Mouse (Mus musculus) forebrain, embryonic 12.5 days (tissue): Measurements from ENCODE around the gene Aph1a. TPM values are rescaled to one million over a fixed set of nuclear protein-coding genes. Genes with fewer than 3 reads are reported as not detected.
A peak's percentile ranks its signal among the peaks of the same experiment; 100 is the strongest.
"Not testable (repeated sequence)": the region's sequence is repeated elsewhere in the genome, so short reads cannot be mapped to it uniquely, and the experiment has no call there.

ENCODE experiments used
- ATAC-seq: fragments of 200-750 bp; cut with Nextera tagmentation; 2 replicates; pipeline ENCODE4 v1.8.0; 2017; ENCODE audit warnings: moderate TSS enrichment; ENCODE audit not compliant: low FRiP score
- H3K27ac ChIP-seq: fragments of 300-500 bp; sonication (generic); 2 replicates; pipeline ENCODE4 v1.5.1; 2016; ENCODE audit warnings: mild to moderate bottlenecking
- H3K27me3 ChIP-seq: fragments of 300-500 bp; sonication (generic); 2 replicates; pipeline ENCODE4 v1.6.1; 2016; ENCODE audit warnings: mild to moderate bottlenecking
- H3K36me3 ChIP-seq: fragments of 300-500 bp; sonication (generic); replicated peaks from 2 replicates; pipeline ENCODE4 v1.6.1; 2016; ENCODE audit warnings: mild to moderate bottlenecking
- H3K4me1 ChIP-seq: fragments of 300-500 bp; sonication (generic); 2 replicates; pipeline ENCODE4 v1.6.1; 2016
- H3K4me2 ChIP-seq: fragments of 300-500 bp; sonication (generic); 2 replicates; pipeline ENCODE4 v1.6.1; 2016; ENCODE audit warnings: mild to moderate bottlenecking, moderate library complexity
- H3K4me3 ChIP-seq: fragments of 300-500 bp; sonication (generic); replicated peaks from 2 replicates; pipeline ENCODE4 v1.5.1; 2016; ENCODE audit warnings: mild to moderate bottlenecking
- H3K9ac ChIP-seq: fragments of 300-500 bp; sonication (generic); 2 replicates; pipeline ENCODE4 v1.6.1; 2016; ENCODE audit warnings: mild to moderate bottlenecking
- H3K9me3 ChIP-seq: fragments of 300-500 bp; sonication (generic); 2 replicates; pipeline ENCODE4 v1.6.1; 2016
- WGBS: fragments of 180-500 bp; shearing (Covaris S2); methylation state at CpG from one replicate; pipeline ENCODE4 v1.1.7; 2016; 5-methylcytosine and 5-hydroxymethylcytosine counted together
- polyA plus RNA-seq: library from polyadenylated mRNA; unstranded; fragments of >200 nt; fragmentation: Nextera tagmentation; extraction: Ambion mirVana; gene quantifications from 2 replicates; pipeline ENCODE4 v1.2.1, GENCODE M21; 2016

Aph1a gene
- polyA plus RNA-seq, result 32.2 and 37.5 TPM in 2 replicates

DNA sequence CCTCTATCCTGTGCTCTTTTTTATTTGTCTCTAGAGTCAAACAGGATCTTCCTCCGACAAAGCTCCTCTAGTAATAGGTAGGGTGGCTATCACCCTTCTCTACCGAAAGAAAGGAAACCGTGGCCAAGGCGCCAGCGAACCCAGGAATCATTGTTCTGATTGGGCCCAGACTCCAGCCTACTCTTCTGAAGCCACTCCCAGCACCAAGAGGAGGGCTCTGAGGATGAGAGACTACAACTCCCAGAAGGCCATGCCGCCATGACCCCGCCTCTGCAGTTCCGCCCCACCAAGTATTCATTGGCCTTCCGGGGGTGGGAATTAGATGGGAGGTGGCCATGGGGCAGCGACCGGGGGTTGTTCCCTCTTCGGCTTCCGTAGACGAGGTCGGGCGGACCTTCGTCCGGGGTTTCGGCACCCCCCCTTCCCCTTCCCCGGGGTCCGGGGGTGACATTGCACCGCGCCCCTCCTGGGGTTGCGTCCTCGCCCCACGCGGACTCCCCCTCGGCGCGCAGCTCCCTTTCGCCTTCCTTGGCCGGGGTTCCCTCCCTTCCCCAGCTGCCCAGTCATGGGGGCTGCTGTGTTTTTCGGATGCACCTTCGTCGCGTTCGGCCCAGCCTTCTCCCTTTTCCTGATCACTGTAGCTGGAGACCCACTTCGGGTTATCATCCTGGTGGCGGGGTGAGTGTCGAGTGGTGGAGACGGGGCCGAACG is at the start of gene Aph1a:
TSS of gene Aph1a (plus strand) at position 364 of the 711 bp plus-strand sequence.
- peaks cover 24% of the 10 kb centered on the region for H3K4me1 ChIP-seq
- peak within 1 kb of the TSS; percentile 85 for H3K4me2 ChIP-seq
- not testable (repeated sequence) for H3K36me3 ChIP-seq, H3K9me3 ChIP-seq
- peaks cover 12% of the 10 kb centered on the region; the same call in 1 of the 2 replicates for H3K27me3 ChIP-seq
- ATAC-seq, result peak; percentile 99
- peak within 1 kb of the TSS; percentile 80 for H3K9ac ChIP-seq
- under 1% methylated on average over 29 of the region's 43 CpGs for WGBS
- H3K4me3 ChIP-seq, result peak within 1 kb of the TSS; percentile 69
- H3K27ac ChIP-seq, result peak within 1 kb of the TSS; percentile 42

DNA sequence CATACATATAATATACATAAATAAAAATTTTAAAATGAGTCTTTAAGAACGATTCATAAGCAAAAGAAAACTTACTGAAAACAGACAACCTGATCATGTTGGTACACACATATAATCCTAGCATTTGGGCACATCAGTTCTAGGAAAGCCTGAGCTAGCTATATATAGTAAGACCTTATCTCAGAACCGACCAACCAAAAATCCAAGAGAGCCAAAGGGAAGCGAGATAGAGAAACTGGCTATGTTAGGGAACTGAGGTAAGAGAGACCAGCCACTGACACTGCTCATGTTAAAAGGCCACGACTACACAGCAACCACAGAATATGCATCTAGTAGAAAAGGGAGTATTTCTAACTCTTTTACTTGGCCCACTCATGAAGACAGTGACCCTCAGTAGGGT is 43.2 kb upstream of the Aph1a start:
- no peak for ATAC-seq
- H3K4me2 ChIP-seq, result no peak overlapping the region
- peaks cover 76% of the 10 kb centered on the region for H3K36me3 ChIP-seq
- no peaks in the 10 kb centered on the region for H3K27me3 ChIP-seq
- H3K4me1 ChIP-seq, result peaks cover 8% of the 10 kb centered on the region
- no peak overlapping the region for H3K27ac ChIP-seq
- 91% methylated on average over 4 of the region's 4 CpGs for WGBS
- no peak overlapping the region for H3K4me3 ChIP-seq
- no peaks in the 10 kb centered on the region for H3K9me3 ChIP-seq
- H3K9ac ChIP-seq, result no peak overlapping the region

DNA sequence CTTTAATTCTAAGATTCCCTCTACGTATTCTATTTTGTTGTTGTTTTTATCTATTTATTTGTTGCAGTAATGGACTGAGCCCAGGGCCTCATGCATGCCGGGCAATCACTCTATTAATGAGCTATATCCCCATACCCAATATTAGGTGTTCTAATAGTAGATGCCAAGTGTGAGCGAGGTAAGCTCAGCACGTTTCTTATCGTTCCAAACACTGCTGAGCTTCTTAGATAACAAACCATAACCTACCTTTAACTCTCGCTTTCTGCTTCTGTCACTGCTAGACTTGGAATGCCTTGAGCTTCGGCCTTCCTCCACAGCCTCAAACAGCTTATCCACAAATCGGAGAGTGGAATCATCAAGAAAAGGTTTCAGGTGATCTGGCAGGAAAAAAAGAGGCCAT is 42.5 kb upstream of the Aph1a start:
- H3K4me1 ChIP-seq, result peaks cover 11% of the 10 kb centered on the region
- peaks cover 69% of the 10 kb centered on the region for H3K36me3 ChIP-seq
- H3K9me3 ChIP-seq, result no peaks in the 10 kb centered on the region
- no peak overlapping the region for H3K4me2 ChIP-seq
- WGBS, result 94% methylated on average over 8 of the region's 8 CpGs
- H3K27ac ChIP-seq, result no peak overlapping the region
- no peak for ATAC-seq
- H3K4me3 ChIP-seq, result no peak overlapping the region
- no peak overlapping the region for H3K9ac ChIP-seq
- no peaks in the 10 kb centered on the region for H3K27me3 ChIP-seq

DNA sequence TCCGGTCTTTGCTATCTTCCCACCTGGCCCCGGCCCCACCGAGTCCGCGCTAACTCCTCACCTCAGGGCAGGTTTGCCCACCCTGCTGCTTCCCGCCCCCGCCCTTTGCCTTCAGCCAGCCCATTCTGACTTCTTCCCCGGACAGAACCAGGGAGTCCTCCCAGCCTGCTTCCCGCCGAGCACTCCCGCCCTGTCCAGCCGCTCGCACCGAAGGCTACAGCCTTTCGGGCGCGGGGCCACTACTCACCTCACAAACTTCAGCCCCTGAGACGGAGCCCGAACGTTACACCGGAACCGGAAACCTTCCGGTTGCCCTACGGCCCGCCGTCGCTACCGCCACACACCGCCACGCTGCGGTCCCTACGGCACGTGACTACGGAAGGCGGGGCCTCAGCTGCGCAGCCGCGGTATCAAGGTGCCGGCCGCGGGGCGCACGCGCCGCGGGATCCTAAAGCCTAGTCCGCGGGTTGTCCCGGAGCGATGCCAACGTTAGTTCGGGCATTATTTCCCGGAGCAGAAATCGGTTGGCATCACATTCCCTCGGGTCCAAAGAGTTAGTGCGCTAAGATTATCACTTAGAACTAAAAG is 38.2 kb upstream of the Aph1a start, which contains the start of gene Prpf3:
TSS of gene Prpf3 (minus strand) at position 384 of the 588 bp plus-strand sequence.
- Histone ChIP-seq H3K9me3 (no peaks in the 10 kb centered on the region), H3K4me1 (peaks cover 11% of the 10 kb centered on the region), H3K27ac (peak within 1 kb of the TSS; percentile 74), H3K27me3 (no peaks in the 10 kb centered on the region), H3K9ac (peak within 1 kb of the TSS; percentile 90), H3K36me3 (peaks cover 27% of the 10 kb centered on the region), H3K4me3 (peak within 1 kb of the TSS; percentile 91), H3K4me2 (peak within 1 kb of the TSS; percentile 79)
- ATAC-seq, result peak; percentile 100
- under 1% methylated on average over 56 of the region's 56 CpGs for WGBS

DNA sequence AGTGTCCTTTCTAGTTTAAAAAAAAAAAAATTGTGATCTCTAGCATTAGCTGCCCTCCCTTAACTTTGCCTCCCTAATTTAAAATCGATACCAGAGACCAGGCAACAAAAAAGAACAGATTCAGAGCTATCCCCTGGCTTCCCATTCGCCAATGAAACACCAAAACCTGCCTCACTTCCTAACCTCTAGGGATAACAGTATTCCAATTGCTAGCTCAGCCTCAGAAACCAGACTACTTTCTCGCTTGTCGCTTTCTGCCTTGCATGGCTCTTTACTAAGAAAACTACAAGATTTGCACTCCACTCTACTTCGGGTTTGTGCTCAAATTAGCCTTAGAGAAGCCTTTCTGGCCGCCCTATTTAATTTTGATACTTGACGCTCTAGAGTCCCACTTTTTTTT is 37.7 kb upstream of the Aph1a start:
- Histone ChIP-seq H3K36me3 (peaks cover 22% of the 10 kb centered on the region), H3K27ac (peak overlapping the region; percentile 74), H3K4me1 (peaks cover 11% of the 10 kb centered on the region), H3K9me3 (no peaks in the 10 kb centered on the region), H3K4me3 (peak overlapping the region; percentile 91), H3K9ac (peak overlapping the region; percentile 90), H3K27me3 (no peaks in the 10 kb centered on the region), H3K4me2 (peak overlapping the region; percentile 79)
- 21% methylated on average over 7 of the region's 7 CpGs for WGBS
- ATAC-seq, result no peak; the same call in none of the 2 replicates

DNA sequence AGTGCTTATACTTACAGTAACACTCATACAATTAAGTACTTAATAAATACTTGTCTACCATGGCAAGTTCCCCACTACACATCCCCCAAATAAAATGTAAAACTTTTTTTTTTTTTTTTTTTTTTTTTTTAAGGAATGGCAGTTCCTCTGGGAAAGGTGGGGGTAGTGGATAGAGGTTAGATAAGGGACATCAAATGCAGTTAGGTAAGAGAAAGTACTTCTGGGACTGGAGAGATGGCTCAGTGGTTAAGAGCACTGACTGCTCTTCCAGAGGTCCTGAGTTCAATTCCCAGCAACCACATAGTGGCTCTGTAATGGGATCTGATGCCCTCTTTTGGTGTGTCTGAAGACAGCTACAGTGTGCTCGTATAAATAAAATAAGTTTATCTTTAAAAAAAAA is 36.7 kb upstream of the Aph1a start:
- peaks cover 11% of the 10 kb centered on the region for H3K4me1 ChIP-seq
- H3K9me3 ChIP-seq, H3K9ac ChIP-seq, ATAC-seq, H3K27me3 ChIP-seq, H3K4me3 ChIP-seq, H3K4me2 ChIP-seq, H3K27ac ChIP-seq: not testable (repeated sequence)
- WGBS, result 91% methylated on average over 1 of the region's 1 CpGs
- peaks cover 21% of the 10 kb centered on the region for H3K36me3 ChIP-seq

DNA sequence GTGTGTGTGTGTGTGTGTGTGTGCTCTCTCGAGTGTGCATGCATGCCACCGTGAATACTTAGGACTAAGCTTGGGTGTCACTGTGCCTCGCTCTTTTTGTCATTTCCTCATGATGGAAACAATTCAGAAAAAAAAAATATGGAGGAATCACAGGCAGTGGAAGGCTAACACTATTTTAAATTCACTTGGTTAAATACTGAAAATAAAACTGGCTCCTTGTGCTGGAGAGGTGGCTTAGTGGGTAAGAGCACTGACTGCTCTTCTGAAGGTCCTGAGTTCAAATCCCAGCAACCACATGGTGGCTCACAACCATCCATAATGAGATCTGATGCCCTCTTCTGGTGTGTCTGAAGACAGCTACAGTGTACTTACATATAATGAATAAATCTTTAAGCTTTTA is 35.5 kb upstream of the Aph1a start:
- H3K4me3 ChIP-seq, H3K9me3 ChIP-seq, H3K27me3 ChIP-seq, ATAC-seq, H3K27ac ChIP-seq, H3K4me2 ChIP-seq, H3K9ac ChIP-seq: not testable (repeated sequence)
- H3K36me3 ChIP-seq, result peaks cover 16% of the 10 kb centered on the region
- 90% methylated on average over 3 of the region's 3 CpGs for WGBS
- H3K4me1 ChIP-seq, result peaks cover 11% of the 10 kb centered on the region

DNA sequence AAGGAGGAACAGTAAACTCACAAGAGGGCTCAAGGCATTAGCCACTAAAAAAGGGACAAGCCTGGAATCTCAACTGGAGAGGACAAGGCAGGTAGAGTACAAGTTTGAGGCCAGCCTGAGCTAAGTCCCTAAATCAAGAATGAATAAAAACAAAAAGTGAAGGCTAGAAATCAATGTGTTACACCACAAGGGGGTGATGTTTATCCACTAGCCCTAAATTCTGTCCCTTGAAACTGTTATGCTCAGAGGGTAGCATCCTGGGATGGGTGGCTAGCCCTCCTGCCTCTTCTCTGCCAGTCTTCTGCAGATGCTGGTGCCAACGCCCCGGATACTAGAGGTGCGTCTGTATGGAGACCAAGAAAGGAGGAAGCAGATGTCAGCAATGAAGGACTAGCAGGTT is 33.4 kb upstream of the Aph1a start:
- no peak overlapping the region for H3K9ac ChIP-seq
- no peak overlapping the region for H3K27ac ChIP-seq
- no peak overlapping the region for H3K4me3 ChIP-seq
- H3K27me3 ChIP-seq, result no peaks in the 10 kb centered on the region
- 81% methylated on average over 3 of the region's 3 CpGs for WGBS
- peaks cover 26% of the 10 kb centered on the region for H3K36me3 ChIP-seq
- H3K9me3 ChIP-seq, result no peaks in the 10 kb centered on the region
- ATAC-seq, result no peak
- H3K4me2 ChIP-seq, result no peak overlapping the region
- H3K4me1 ChIP-seq, result peaks cover 3% of the 10 kb centered on the region; the same call in 1 of the 2 replicates

DNA sequence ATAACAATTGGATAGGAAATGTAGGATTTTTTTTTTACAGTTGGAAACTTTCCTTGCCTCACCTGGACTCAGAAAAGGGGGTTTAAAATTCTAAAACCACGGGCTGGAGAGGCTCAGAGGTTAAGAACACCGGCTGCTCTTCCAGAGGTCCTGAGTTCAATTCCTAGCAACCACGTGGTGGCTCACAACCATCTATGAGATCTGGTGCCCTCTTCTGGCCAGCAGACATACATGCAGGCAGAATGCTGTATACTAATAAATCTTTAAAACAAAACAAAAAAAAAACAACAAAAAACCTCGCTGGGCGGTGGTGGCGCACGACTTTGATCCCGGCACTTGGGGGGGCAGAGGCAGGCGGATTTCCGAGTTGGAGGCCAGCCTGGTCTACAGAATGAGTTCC is 32.6 kb upstream of the Aph1a start:
- ATAC-seq, result no peak
- no peaks in the 10 kb centered on the region for H3K9me3 ChIP-seq
- H3K27me3 ChIP-seq, result no peaks in the 10 kb centered on the region
- H3K4me2 ChIP-seq, result no peak overlapping the region
- H3K36me3 ChIP-seq, result peaks cover 32% of the 10 kb centered on the region
- H3K4me1 ChIP-seq, result peaks cover under 1% of the 10 kb centered on the region; the same call in 1 of the 2 replicates
- H3K9ac ChIP-seq, result no peak overlapping the region
- H3K4me3 ChIP-seq, result no peak overlapping the region
- WGBS, result 76% methylated on average over 10 of the region's 10 CpGs
- no peak overlapping the region for H3K27ac ChIP-seq

DNA sequence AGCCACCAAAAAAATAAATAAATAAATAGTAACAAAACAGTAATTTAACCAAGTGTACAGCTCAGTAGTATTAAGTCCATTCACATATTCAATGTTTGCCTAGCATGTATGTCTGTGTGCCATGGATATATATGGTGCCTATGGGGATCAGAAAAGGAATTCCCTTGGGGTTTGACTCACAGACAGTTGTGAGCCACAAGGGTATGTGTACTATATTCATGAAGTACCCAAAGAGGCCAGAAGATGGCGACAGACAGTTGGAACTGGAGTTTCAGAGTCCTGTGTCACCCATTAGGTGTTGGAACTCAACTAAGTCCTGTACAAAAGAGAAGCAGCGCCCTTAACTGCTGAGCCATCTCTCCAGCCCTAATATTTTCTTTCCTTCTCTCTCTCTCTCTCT is 32.0 kb upstream of the Aph1a start:
- Histone ChIP-seq H3K9me3 (no peaks in the 10 kb centered on the region), H3K27me3 (no peaks in the 10 kb centered on the region), H3K4me3 (no peak overlapping the region), H3K27ac (no peak overlapping the region), H3K4me1 (no peaks in the 10 kb centered on the region), H3K36me3 (peaks cover 34% of the 10 kb centered on the region), H3K4me2 (no peak overlapping the region), H3K9ac (no peak overlapping the region)
- ATAC-seq, result no peak
- WGBS, result 39% methylated on average over 2 of the region's 2 CpGs

DNA sequence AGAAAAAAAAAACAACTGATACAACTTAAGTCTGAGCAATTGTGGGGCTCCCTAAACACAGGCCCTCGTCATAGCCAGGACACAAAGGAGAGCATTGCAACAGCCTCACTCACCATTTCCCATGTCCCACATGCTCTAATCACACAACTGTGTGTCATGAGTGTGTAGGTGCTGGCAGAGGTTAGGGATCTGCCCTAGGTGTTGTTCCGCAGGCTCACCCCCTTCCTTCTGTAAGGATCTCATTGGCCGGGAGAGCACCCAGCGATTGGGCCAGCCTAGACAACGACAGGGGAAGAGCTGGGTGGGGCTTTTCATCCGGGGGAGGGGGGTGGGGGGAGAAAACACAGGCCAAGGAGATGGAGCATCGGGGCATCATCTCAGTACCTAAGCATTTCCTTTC is 30.2 kb upstream of the Aph1a start:
- peaks cover 47% of the 10 kb centered on the region for H3K36me3 ChIP-seq
- no peak overlapping the region for H3K4me2 ChIP-seq
- WGBS, result 81% methylated on average over 7 of the region's 7 CpGs
- no peak overlapping the region for H3K4me3 ChIP-seq
- no peak overlapping the region for H3K27ac ChIP-seq
- no peaks in the 10 kb centered on the region for H3K27me3 ChIP-seq
- H3K9ac ChIP-seq, result no peak overlapping the region
- H3K9me3 ChIP-seq, result no peaks in the 10 kb centered on the region
- no peak for ATAC-seq
- H3K4me1 ChIP-seq, result no peaks in the 10 kb centered on the region

DNA sequence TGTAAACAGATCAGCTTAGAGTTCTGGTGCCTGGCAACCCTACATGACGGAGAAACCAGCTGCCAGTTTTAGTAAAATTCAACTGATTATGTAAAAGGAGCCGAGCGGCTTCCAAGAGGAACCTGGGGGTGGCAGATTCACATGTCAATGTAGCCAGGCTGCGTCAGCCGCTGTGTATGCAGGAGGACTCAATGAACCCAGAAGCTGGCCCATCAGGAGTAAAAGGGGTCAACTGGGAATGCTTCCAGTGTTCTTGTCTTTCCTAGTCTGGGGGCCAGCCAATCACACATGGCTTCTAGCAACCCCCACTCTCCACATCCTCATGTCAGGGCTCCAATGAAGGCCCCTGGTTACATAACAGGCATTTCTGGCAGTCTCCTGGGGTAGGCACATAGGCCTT is 28.7 kb upstream of the Aph1a start:
- Histone ChIP-seq H3K27me3 (no peaks in the 10 kb centered on the region), H3K36me3 (peaks cover 58% of the 10 kb centered on the region), H3K4me2 (no peak overlapping the region), H3K9me3 (no peaks in the 10 kb centered on the region), H3K9ac (no peak overlapping the region), H3K4me1 (no peaks in the 10 kb centered on the region), H3K27ac (no peak overlapping the region), H3K4me3 (no peak overlapping the region)
- 95% methylated on average over 5 of the region's 5 CpGs for WGBS
- ATAC-seq, result no peak

DNA sequence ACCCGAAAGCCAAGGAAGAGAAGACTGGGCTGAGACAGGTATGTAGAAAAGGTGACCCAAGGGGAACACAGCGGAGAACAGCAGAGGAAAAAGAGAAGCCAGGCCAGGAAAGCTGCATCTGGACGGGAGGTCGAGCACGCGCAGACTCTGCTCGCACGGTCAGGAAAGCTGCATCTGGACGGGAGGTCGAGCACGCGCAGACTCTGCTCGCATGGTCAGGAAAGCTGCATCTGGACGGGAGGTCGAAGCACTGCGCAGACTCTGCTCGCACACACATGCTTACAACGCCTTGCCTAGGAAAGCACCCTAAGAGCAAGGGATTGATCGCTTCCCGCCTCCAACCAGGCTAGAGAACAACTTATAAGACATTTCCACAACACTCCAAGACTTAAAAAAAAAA is 28.2 kb upstream of the Aph1a start:
- H3K36me3 ChIP-seq, result peaks cover 60% of the 10 kb centered on the region
- H3K4me1 ChIP-seq, result peaks cover 4% of the 10 kb centered on the region
- 93% methylated on average over 20 of the region's 20 CpGs for WGBS
- H3K27ac ChIP-seq, result no peak overlapping the region
- H3K9me3 ChIP-seq, result no peaks in the 10 kb centered on the region
- H3K4me3 ChIP-seq, result no peak overlapping the region
- no peak overlapping the region for H3K9ac ChIP-seq
- H3K27me3 ChIP-seq, result no peaks in the 10 kb centered on the region
- no peak overlapping the region for H3K4me2 ChIP-seq
- ATAC-seq, result no peak
